Mouse (Mus musculus): ENCODE results near the gene Cygb. TPM values are rescaled to one million over a fixed set of nuclear protein-coding genes. Genes with fewer than 3 reads are reported as not detected.
"Not testable (repeated sequence)": the region's sequence is repeated elsewhere in the genome, so short reads cannot be mapped to it uniquely, and the experiment has no call there.

The Cygb gene
- polyA plus RNA-seq, 1 experiment from 2014 or later: 5.8 TPM

DNA sequence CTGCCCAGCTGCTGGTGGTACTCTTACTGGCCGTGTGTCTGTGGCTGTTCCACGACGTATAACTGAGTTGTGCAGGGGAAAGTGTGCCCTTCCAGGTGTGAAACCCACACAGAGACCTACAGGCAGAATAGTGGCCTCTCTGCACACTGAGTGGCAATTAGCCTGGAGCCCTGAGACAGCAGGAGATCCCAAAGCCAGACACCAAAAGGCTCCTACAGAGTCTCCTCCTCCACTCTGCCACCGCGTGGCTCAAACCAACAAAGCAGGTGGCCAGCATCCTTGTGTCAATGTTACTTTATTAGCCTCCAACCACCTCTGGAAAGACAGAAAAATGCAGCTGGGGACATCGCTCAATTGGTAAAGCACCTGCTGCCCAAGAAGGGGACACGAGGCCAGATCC lies 14.7 kb upstream of the Cygb start:
- H3K9ac ChIP-seq (ENCODE audit: low read length): no peak overlapping the region
- no peak overlapping the region for H3K4me2 ChIP-seq (ENCODE audit: low read length)
- no peak overlapping the region for H3K4me3 ChIP-seq (ENCODE audit: control insufficient read depth in 1 of 2, insufficient read depth in 1 of 2, low read depth in 1 of 2, low read length in 2 of 2)
- peak overlapping the region in 1 of 2 experiments; percentile 47; a peak in 1 of 4 replicates for H3K27ac ChIP-seq (replicated peaks in 1 of 2; ENCODE audit: control insufficient read depth in 1 of 2, insufficient read depth in 1 of 2, low read depth in 2 of 2, low read length in 2 of 2)
- no peaks in the 10 kb centered on the region; the same call in 1 of the 2 replicates for H3K27me3 ChIP-seq (ENCODE audit: control insufficient read depth, insufficient read depth, low read length)
- 33% methylated on average over 7 of the region's 7 CpGs for WGBS
- H3K9me3 ChIP-seq (ENCODE audit: control insufficient read depth, low read length): no peaks in the 10 kb centered on the region
- ATAC-seq (ENCODE audit: insufficient number of reproducible peaks, insufficient read depth, low FRiP score, low read depth): no peak
- H3K36me3 ChIP-seq (ENCODE audit: control insufficient read depth, insufficient read depth, low read length): peaks cover 12% of the 10 kb centered on the region
- H3K4me1 ChIP-seq (ENCODE audit: control insufficient read depth in 2 of 2, insufficient read depth in 2 of 2, low read length in 2 of 2): peaks cover 7 to 24% of the 10 kb centered on the region in 2 experiments; a peak in 3 of 4 replicates

DNA sequence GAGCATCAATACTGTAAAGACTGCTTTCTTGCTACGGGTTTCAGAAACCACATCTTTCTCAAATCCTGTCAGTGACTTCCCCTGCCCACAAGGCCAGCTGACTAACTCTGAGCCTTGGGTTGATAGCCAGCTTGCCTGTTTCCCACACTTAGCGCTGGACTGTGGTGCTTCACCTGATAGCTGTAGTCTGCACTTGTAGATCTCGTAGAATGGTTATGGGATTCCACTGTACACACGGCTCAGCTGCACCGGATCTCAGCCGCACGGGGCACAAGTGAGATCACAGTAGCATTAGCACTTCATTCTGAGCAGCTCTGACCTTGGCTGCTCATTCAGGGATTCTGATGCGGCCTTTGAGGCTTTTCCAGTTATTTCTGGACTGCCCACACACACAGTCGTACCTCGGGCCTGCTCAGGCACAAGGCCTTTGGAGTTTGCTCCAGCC lies 14.3 kb upstream of the Cygb start:
- peak overlapping the region in 1 of 2 experiments; percentile 47; a peak in 1 of 4 replicates for H3K27ac ChIP-seq (replicated peaks in 1 of 2; ENCODE audit: control insufficient read depth in 1 of 2, insufficient read depth in 1 of 2, low read depth in 2 of 2, low read length in 2 of 2)
- H3K4me3 ChIP-seq (ENCODE audit: control insufficient read depth in 1 of 2, insufficient read depth in 1 of 2, low read depth in 1 of 2, low read length in 2 of 2): no peak overlapping the region
- no peak for ATAC-seq (ENCODE audit: insufficient number of reproducible peaks, insufficient read depth, low FRiP score, low read depth)
- WGBS: 51% methylated on average over 10 of the region's 10 CpGs
- H3K36me3 ChIP-seq (ENCODE audit: control insufficient read depth, insufficient read depth, low read length): peaks cover 8% of the 10 kb centered on the region
- no peak overlapping the region for H3K9ac ChIP-seq (ENCODE audit: low read length)
- H3K4me2 ChIP-seq (ENCODE audit: low read length): no peak overlapping the region
- H3K27me3 ChIP-seq (ENCODE audit: control insufficient read depth, insufficient read depth, low read length): no peaks in the 10 kb centered on the region; the same call in 1 of the 2 replicates
- H3K9me3 ChIP-seq (ENCODE audit: control insufficient read depth, low read length): no peaks in the 10 kb centered on the region
- H3K4me1 ChIP-seq (ENCODE audit: control insufficient read depth in 2 of 2, insufficient read depth in 2 of 2, low read length in 2 of 2): peaks cover 7 to 27% of the 10 kb centered on the region in 2 experiments; a peak in 3 of 4 replicates

DNA sequence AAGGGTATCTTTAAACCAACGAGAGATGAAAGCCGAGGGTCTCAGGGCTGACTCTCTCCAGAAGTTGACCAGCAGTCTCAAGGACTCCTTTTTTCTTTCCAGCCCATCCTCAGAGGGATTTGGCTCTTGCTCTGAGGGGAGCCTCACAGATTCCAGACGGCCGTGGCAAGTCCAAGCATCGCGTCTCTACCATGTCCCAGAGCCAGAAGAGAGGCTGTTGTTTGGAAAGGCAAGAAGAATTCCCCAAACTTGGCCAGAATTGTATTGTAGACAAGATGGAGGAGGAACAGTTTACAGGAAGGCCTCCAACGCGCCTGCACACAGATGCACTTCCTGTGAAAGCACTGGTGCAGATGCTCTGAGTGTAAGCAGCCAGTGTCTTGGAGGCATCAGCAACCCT lies 13.8 kb upstream of the Cygb start:
- no peak overlapping the region for H3K4me3 ChIP-seq (ENCODE audit: control insufficient read depth in 1 of 2, insufficient read depth in 1 of 2, low read depth in 1 of 2, low read length in 2 of 2)
- H3K9ac ChIP-seq (ENCODE audit: low read length): no peak overlapping the region
- H3K27ac ChIP-seq (replicated peaks in 1 of 2; ENCODE audit: control insufficient read depth in 1 of 2, insufficient read depth in 1 of 2, low read depth in 2 of 2, low read length in 2 of 2): no peak overlapping the region
- H3K36me3 ChIP-seq (ENCODE audit: control insufficient read depth, insufficient read depth, low read length): peaks cover 3% of the 10 kb centered on the region
- ATAC-seq (ENCODE audit: insufficient number of reproducible peaks, insufficient read depth, low FRiP score, low read depth): no peak
- 74% methylated on average over 8 of the region's 8 CpGs for WGBS
- H3K4me1 ChIP-seq (ENCODE audit: control insufficient read depth in 2 of 2, insufficient read depth in 2 of 2, low read length in 2 of 2): peaks cover 7 to 27% of the 10 kb centered on the region in 2 experiments; a peak in 3 of 4 replicates
- H3K9me3 ChIP-seq (ENCODE audit: control insufficient read depth, low read length): no peaks in the 10 kb centered on the region
- no peak overlapping the region for H3K4me2 ChIP-seq (ENCODE audit: low read length)
- H3K27me3 ChIP-seq (ENCODE audit: control insufficient read depth, insufficient read depth, low read length): no peaks in the 10 kb centered on the region; the same call in 1 of the 2 replicates

DNA sequence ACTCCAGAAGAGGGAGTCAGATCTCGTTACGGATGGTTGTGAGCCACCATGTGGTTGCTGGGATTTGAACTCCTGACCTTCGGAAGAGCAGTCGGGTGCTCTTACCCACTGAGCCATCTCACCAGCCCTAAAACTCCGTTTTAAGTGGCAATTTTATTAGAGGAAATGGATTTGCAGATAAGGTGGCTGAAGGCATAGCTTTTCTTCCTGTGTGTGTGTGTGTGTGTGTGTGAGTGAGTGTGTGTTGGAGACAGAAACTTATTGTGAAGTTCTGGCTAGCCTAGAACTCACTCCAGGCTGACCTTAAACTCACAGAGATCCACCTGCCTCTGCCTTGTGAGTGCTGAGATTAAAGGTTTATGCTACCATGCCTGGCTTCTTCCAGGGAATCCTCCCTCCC lies 12.9 kb upstream of the Cygb start:
- not testable (repeated sequence) for H3K27ac ChIP-seq (replicated peaks in 1 of 2; ENCODE audit: control insufficient read depth in 1 of 2, insufficient read depth in 1 of 2, low read depth in 2 of 2, low read length in 2 of 2); H3K4me3 ChIP-seq (ENCODE audit: control insufficient read depth in 1 of 2, insufficient read depth in 1 of 2, low read depth in 1 of 2, low read length in 2 of 2); H3K4me2 ChIP-seq (ENCODE audit: low read length); H3K9ac ChIP-seq (ENCODE audit: low read length); H3K27me3 ChIP-seq (ENCODE audit: control insufficient read depth, insufficient read depth, low read length); H3K36me3 ChIP-seq (ENCODE audit: control insufficient read depth, insufficient read depth, low read length); ATAC-seq (ENCODE audit: insufficient number of reproducible peaks, insufficient read depth, low FRiP score, low read depth); H3K9me3 ChIP-seq (ENCODE audit: control insufficient read depth, low read length)
- H3K4me1 ChIP-seq (ENCODE audit: control insufficient read depth in 2 of 2, insufficient read depth in 2 of 2, low read length in 2 of 2): peaks cover 8 to 29% of the 10 kb centered on the region in 2 experiments
- WGBS: 74% methylated on average over 3 of the region's 5 CpGs

DNA sequence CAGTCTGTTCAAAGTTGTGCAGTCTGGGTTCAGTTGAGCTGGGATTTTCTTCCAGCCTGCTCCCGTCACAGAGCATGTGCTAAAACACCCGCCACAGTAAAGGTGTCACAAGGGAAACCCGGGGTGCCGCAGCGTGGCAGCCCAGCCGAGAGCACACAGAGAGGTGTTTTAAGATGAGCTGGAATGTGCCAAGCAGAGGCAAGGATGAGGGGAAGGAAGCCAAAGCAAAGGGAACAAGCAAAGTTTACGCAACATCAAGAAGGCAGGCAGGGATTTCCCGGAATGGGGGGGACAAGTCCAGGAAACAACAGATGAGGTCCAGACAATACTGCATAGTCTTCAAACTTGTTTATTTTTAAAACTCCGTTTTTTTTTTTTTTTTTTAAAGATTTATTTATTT lies 12.5 kb upstream of the Cygb start:
- no peak overlapping the region for H3K4me3 ChIP-seq (ENCODE audit: control insufficient read depth in 1 of 2, insufficient read depth in 1 of 2, low read depth in 1 of 2, low read length in 2 of 2)
- H3K27ac ChIP-seq (replicated peaks in 1 of 2; ENCODE audit: control insufficient read depth in 1 of 2, insufficient read depth in 1 of 2, low read depth in 2 of 2, low read length in 2 of 2): no peak overlapping the region
- no peak for ATAC-seq (ENCODE audit: insufficient number of reproducible peaks, insufficient read depth, low FRiP score, low read depth)
- H3K9me3 ChIP-seq (ENCODE audit: control insufficient read depth, low read length): no peaks in the 10 kb centered on the region
- H3K36me3 ChIP-seq (ENCODE audit: control insufficient read depth, insufficient read depth, low read length): no peaks in the 10 kb centered on the region
- WGBS: 54% methylated on average over 9 of the region's 9 CpGs
- H3K27me3 ChIP-seq (ENCODE audit: control insufficient read depth, insufficient read depth, low read length): peaks cover 5% of the 10 kb centered on the region; the same call in 1 of the 2 replicates
- H3K4me2 ChIP-seq (ENCODE audit: low read length): no peak overlapping the region
- H3K9ac ChIP-seq (ENCODE audit: low read length): no peak overlapping the region
- H3K4me1 ChIP-seq (ENCODE audit: control insufficient read depth in 2 of 2, insufficient read depth in 2 of 2, low read length in 2 of 2): peaks cover 13 to 33% of the 10 kb centered on the region in 2 experiments

DNA sequence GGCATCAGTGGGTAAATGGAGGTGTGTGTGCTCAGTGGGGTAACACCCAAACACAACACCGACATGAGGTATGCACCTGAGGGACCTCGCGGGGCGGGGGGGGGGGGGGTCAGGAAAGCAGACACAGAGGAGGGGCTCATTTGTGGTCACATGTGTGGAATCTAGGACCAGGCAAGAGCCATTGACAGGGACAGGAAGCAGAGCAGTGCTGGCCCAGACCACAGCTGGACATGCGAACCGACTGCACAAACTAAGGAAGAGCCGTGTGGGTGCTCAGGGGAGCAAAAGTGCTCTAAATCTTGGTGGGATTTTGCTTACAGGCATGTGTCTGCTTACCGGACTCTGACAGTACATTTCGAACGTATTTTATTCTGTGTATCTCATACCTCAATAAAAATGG lies 11.2 kb upstream of the Cygb start:
- no peak overlapping the region for H3K4me2 ChIP-seq (ENCODE audit: low read length)
- whole genome bisulfite sequencing: 69% methylated on average over 10 of the region's 10 CpGs
- H3K36me3 ChIP-seq (ENCODE audit: control insufficient read depth, insufficient read depth, low read length): no peaks in the 10 kb centered on the region
- H3K9ac ChIP-seq (ENCODE audit: low read length): no peak overlapping the region
- no peak overlapping the region for H3K4me3 ChIP-seq (ENCODE audit: control insufficient read depth in 1 of 2, insufficient read depth in 1 of 2, low read depth in 1 of 2, low read length in 2 of 2)
- peaks cover 20 to 46% of the 10 kb centered on the region in 2 experiments for H3K4me1 ChIP-seq (ENCODE audit: control insufficient read depth in 2 of 2, insufficient read depth in 2 of 2, low read length in 2 of 2)
- peaks cover 5% of the 10 kb centered on the region; the same call in 1 of the 2 replicates for H3K27me3 ChIP-seq (ENCODE audit: control insufficient read depth, insufficient read depth, low read length)
- H3K9me3 ChIP-seq (ENCODE audit: control insufficient read depth, low read length): no peaks in the 10 kb centered on the region
- ATAC-seq (ENCODE audit: insufficient number of reproducible peaks, insufficient read depth, low FRiP score, low read depth): no peak
- H3K27ac ChIP-seq (replicated peaks in 1 of 2; ENCODE audit: control insufficient read depth in 1 of 2, insufficient read depth in 1 of 2, low read depth in 2 of 2, low read length in 2 of 2): no peak overlapping the region

DNA sequence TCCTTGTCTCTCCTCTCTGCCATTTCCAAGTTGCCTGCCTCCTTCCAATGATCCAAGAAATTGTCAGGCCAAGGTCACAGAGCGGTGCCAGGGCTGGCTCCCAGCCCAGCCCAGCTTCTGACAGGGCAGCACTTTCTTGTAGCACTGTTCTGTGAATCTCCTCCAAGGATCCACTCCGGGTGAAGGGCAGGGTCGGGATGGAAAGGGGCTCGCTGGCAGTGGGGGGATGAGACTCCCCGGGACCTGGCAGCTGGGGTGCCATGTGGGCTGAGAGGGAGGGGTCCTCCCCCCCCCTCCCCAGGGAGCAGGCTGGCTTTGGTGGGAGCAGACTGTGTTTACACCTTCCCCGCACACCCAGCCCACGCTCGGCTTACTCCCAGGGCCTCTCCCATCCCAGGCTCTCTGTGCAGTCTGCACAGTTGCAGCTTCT lies 7.8 kb upstream of the Cygb start:
- Histone ChIP-seq H3K36me3 (ENCODE audit: control insufficient read depth, insufficient read depth, low read length) (no peaks in the 10 kb centered on the region), H3K27me3 (ENCODE audit: control insufficient read depth, insufficient read depth, low read length) (0 out of 2 replicates have a peak, but pooled peaks cover 5% of the 10 kb centered on the region), H3K4me3 (ENCODE audit: control insufficient read depth in 1 of 2, insufficient read depth in 1 of 2, low read depth in 1 of 2, low read length in 2 of 2) (no peak overlapping the region), H3K4me1 (ENCODE audit: control insufficient read depth in 2 of 2, insufficient read depth in 2 of 2, low read length in 2 of 2) (peaks cover 36 to 52% of the 10 kb centered on the region in 2 experiments), H3K9ac (ENCODE audit: low read length) (peak overlapping the region; percentile 18; the same call in 1 of the 2 replicates), H3K27ac (replicated peaks in 1 of 2; ENCODE audit: control insufficient read depth in 1 of 2, insufficient read depth in 1 of 2, low read depth in 2 of 2, low read length in 2 of 2) (0 out of 4 replicates have a peak overlapping the region, but pooled peaks of 1 of the 2 experiments have one; percentile 10), H3K9me3 (ENCODE audit: control insufficient read depth, low read length) (no peaks in the 10 kb centered on the region), H3K4me2 (ENCODE audit: low read length) (no peak overlapping the region)
- no peak for ATAC-seq (ENCODE audit: insufficient number of reproducible peaks, insufficient read depth, low FRiP score, low read depth)
- WGBS: 59% methylated on average over 8 of the region's 8 CpGs

Data from heart, embryonic 14.5 days (tissue).